Mouse (Mus musculus) kidney, postnatal 4 days (tissue): ENCODE data around the gene Plekhh1.
A peak's percentile ranks its signal among the peaks of the same experiment; 100 is the strongest.

Source experiments
- DNase-seq, 2 experiments: peaks; one replicate each; pipeline ENCODE4 v3.0.0; 2021; ENCODE audit warnings: mixed read lengths in 2 of 2

The Plekhh1 gene

GRCm38 (mm10) chr12:79035349-79035748, 6.4 kb downstream of the Plekhh1 start:
- DNase-seq = no peak

GRCm38 (mm10) chr12:79039708-79040107, 10.7 kb downstream of the Plekhh1 start:
- no peak for DNase-seq

GRCm38 (mm10) chr12:79040201-79040827, 11.4 kb downstream of the Plekhh1 start:
- DNase-seq = no peak

GRCm38 (mm10) chr12:79041436-79041835, 12.5 kb downstream of the Plekhh1 start:
- DNase-seq = no peak

GRCm38 (mm10) chr12:79044668-79045067, 15.7 kb downstream of the Plekhh1 start:
- no peak for DNase-seq

- no peak for DNase-seq
These were observed 17.2 kb downstream of the Plekhh1 start for GRCm38 (mm10) chr12:79046171-79046570.

GRCm38 (mm10) chr12:79047203-79047602, 18.2 kb downstream of the Plekhh1 start:
- no peak for DNase-seq

GRCm38 (mm10) chr12:79048898-79049297, 19.9 kb downstream of the Plekhh1 start:
- no peak for DNase-seq

GRCm38 (mm10) chr12:79049807-79050206, 20.8 kb downstream of the Plekhh1 start:
- DNase-seq = no peak

- DNase-seq = no peak
These were observed 21.7 kb downstream of the Plekhh1 start for GRCm38 (mm10) chr12:79050545-79051212.

- DNase-seq = peak in 1 of 2 experiments; percentile 36
These were observed 23.1 kb downstream of the Plekhh1 start for GRCm38 (mm10) chr12:79052073-79052472.

GRCm38 (mm10) chr12:79055276-79055675, 26.3 kb downstream of the Plekhh1 start:
- no peak for DNase-seq

GRCm38 (mm10) chr12:79059573-79059972, 30.6 kb downstream of the Plekhh1 start:
- DNase-seq = no peak

- DNase-seq = no peak
These were observed 31.2 kb downstream of the Plekhh1 start for GRCm38 (mm10) chr12:79060134-79060533.

- DNase-seq = no peak
These were observed 32.0 kb downstream of the Plekhh1 start for GRCm38 (mm10) chr12:79060766-79061652.

- DNase-seq = no peak
These were observed 35.5 kb downstream of the Plekhh1 start for GRCm38 (mm10) chr12:79064451-79064850.

- DNase-seq = no peak
These were observed 37.5 kb downstream of the Plekhh1 start for GRCm38 (mm10) chr12:79066431-79066830.

GRCm38 (mm10) chr12:79067526-79067925, 38.6 kb downstream of the Plekhh1 start:
- DNase-seq = no peak

GRCm38 (mm10) chr12:79068306-79068705, 39.3 kb downstream of the Plekhh1 start:
- peak; percentile 39 to 61 for DNase-seq

GRCm38 (mm10) chr12:79069187-79069608, 40.2 kb downstream of the Plekhh1 start:
- DNase-seq = peak in 1 of 2 experiments; percentile 20

- no peak for DNase-seq
These were observed 41.0 kb downstream of the Plekhh1 start for GRCm38 (mm10) chr12:79069916-79070315.

- DNase-seq = no peak
These were observed 41.9 kb downstream of the Plekhh1 start for GRCm38 (mm10) chr12:79070736-79071333.

GRCm38 (mm10) chr12:79072576-79072975, 43.6 kb downstream of the Plekhh1 start:
- no peak for DNase-seq
